Mouse (Mus musculus): ENCODE data around the gene Tmem40. TPM values are rescaled to one million over a fixed set of nuclear protein-coding genes. Genes with fewer than 3 reads are reported as not detected.

The Tmem40 gene
- polyA plus RNA-seq, 1 experiment from 2014 or later = 2.1 TPM

DNA sequence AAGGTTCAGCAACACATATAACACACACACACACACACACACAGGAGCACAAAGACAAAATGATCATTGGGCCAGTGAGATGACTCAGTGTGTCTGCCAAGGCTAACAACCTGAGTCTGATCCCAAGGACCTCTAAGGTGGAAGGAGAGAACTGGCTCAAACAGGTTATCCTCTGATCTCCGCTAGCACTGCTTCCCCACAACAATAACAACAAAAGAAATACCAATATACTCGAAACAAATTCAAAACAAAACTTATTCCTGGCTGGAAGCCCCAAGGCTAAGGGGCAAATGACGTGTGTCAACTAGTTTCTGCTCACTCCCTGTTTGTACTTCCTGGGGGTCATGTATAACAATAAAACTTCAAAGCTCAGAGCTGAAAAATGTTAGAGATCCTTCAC lies 74.5 kb downstream of the Tmem40 start:
- Histone ChIP-seq H3K9ac (ENCODE audit: low read length) (no peak overlapping the region), H3K4me3 (ENCODE audit: low read depth, low read length) (no peak overlapping the region), H3K36me3 (ENCODE audit: control insufficient read depth, insufficient read depth, low read length) (no peaks in the 10 kb centered on the region), H3K4me2 (no peak overlapping the region), H3K9me3 (ENCODE audit: control insufficient read depth, low read length) (no peaks in the 10 kb centered on the region), H3K27me3 (ENCODE audit: control insufficient read depth, insufficient read depth, low read length) (no peaks in the 10 kb centered on the region), H3K27ac (ENCODE audit: low read depth, low read length) (no peak overlapping the region), H3K4me1 (ENCODE audit: control insufficient read depth, insufficient read depth, low read length) (no peaks in the 10 kb centered on the region)
- DNase-seq (ENCODE audit: low spot score, missing footprints) (no peak), ATAC-seq (ENCODE audit: low FRiP score) (no peak)
- 78% methylated on average over 3 of the region's 3 CpGs for WGBS

DNA sequence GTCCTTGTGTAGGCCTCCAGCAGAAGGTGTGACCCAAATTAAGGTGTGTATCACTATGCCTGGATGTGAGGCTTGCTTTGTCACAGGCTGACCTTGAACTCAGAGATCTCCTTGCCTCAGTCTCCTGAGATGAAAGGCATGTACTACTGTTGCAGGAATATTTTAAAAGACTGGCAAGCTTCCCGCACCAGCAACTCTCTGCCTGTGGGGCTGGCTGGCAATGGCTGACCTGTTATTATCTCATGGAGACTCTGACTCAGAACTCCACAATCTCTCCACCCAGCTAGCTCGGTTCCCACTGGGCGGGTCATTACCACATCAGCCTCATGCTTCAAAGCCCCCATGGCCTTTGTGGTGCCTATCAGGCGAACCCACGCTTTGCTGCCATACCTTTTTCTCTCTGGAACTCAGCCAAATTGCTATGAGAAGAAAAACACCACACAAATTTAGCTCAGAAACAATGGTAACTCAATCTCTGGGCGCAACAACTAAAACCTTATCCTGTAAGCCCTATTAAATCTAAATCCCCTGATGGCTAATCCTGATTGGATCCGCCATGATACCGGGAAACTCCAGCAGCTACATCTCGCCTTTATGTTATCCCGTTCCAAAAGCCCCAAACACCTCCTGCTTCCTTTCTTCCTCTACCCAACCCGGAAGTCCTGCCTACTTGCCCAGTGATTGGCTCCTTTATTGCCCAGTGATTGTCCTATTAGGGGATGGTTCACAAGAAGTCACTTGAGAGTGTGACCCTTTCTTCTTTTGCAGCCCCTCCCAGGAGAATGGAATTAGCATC lies 77.2 kb downstream of the Tmem40 start:
- peak overlapping the region; percentile 17; the same call in 1 of the 2 replicates for H3K4me2 ChIP-seq
- 57% methylated on average over 11 of the region's 11 CpGs for WGBS
- no peaks in the 10 kb centered on the region for H3K9me3 ChIP-seq (ENCODE audit: control insufficient read depth, low read length)
- no peaks in the 10 kb centered on the region for H3K4me1 ChIP-seq (ENCODE audit: control insufficient read depth, insufficient read depth, low read length)
- H3K27ac ChIP-seq (ENCODE audit: low read depth, low read length) = no peak overlapping the region
- H3K4me3 ChIP-seq (ENCODE audit: low read depth, low read length) = no peak overlapping the region
- H3K36me3 ChIP-seq (ENCODE audit: control insufficient read depth, insufficient read depth, low read length) = no peaks in the 10 kb centered on the region
- H3K9ac ChIP-seq (ENCODE audit: low read length) = no peak overlapping the region
- no peak for ATAC-seq (ENCODE audit: low FRiP score)
- no peaks in the 10 kb centered on the region for H3K27me3 ChIP-seq (ENCODE audit: control insufficient read depth, insufficient read depth, low read length)
- no peak for DNase-seq (ENCODE audit: low spot score, missing footprints)

DNA sequence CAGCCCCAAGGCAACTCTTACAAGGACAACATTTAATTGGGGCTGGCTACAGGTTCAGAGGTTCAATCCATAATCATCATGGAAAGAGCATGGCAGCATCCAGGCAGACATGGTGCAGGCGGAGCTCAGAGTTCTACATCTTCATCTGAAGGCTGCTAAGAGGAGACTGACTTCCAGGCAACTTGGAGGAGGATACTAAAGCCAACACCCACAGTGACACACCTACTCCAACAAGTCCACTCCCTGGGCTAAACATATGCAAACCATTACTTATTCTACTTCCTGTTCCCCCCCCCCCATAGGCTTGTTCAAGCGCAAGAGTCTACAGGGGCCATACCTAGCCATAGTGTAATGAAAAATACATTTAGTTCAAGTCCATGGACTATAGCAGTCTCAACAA lies 77.9 kb downstream of the Tmem40 start:
- no peak for ATAC-seq (ENCODE audit: low FRiP score)
- H3K9ac ChIP-seq (ENCODE audit: low read length) = no peak overlapping the region
- H3K36me3 ChIP-seq (ENCODE audit: control insufficient read depth, insufficient read depth, low read length) = no peaks in the 10 kb centered on the region
- DNase-seq (ENCODE audit: low spot score, missing footprints) = no peak
- H3K4me2 ChIP-seq = no peak overlapping the region
- H3K27me3 ChIP-seq (ENCODE audit: control insufficient read depth, insufficient read depth, low read length) = no peaks in the 10 kb centered on the region
- H3K9me3 ChIP-seq (ENCODE audit: control insufficient read depth, low read length) = no peaks in the 10 kb centered on the region
- no peak overlapping the region for H3K4me3 ChIP-seq (ENCODE audit: low read depth, low read length)
- no peak overlapping the region for H3K27ac ChIP-seq (ENCODE audit: low read depth, low read length)
- WGBS = 96% methylated on average over 2 of the region's 2 CpGs
- H3K4me1 ChIP-seq (ENCODE audit: control insufficient read depth, insufficient read depth, low read length) = no peaks in the 10 kb centered on the region

DNA sequence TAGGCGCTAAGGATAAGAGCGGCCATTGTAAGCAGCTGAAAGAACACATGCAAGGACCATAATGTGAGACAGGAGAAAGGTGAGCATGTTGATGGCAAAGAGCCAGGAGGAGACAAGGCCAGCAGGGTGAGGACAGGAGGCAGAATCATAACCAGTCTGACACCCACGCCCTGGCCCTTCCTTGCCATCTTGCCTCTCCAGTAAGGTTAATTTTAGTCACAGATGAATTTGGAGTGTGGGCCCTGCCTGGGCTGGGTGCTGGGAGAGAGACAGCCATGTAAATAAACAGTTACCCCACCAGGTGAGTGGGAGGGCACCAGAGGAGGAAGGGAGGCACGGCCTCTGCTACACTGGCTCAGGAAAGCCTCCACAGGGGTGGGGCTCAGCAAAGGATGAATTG lies 81.1 kb downstream of the Tmem40 start:
- H3K27ac ChIP-seq (ENCODE audit: low read depth, low read length) = no peak overlapping the region
- no peak overlapping the region for H3K4me3 ChIP-seq (ENCODE audit: low read depth, low read length)
- no peaks in the 10 kb centered on the region for H3K4me1 ChIP-seq (ENCODE audit: control insufficient read depth, insufficient read depth, low read length)
- H3K36me3 ChIP-seq (ENCODE audit: control insufficient read depth, insufficient read depth, low read length) = no peaks in the 10 kb centered on the region
- ATAC-seq (ENCODE audit: low FRiP score) = no peak
- no peaks in the 10 kb centered on the region for H3K27me3 ChIP-seq (ENCODE audit: control insufficient read depth, insufficient read depth, low read length)
- H3K9ac ChIP-seq (ENCODE audit: low read length) = no peak overlapping the region
- no peak for DNase-seq (ENCODE audit: low spot score, missing footprints)
- WGBS = 89% methylated on average over 4 of the region's 4 CpGs
- no peaks in the 10 kb centered on the region for H3K9me3 ChIP-seq (ENCODE audit: control insufficient read depth, low read length)
- no peak overlapping the region for H3K4me2 ChIP-seq

Small RNA genes lying within 50 kb of the gene (microRNA-seq; reads per million reads assigned to microRNA genes)
- gene Mir7660 = 0.57 reads per million

Other genes starting within 250 kb of the Tmem40 start
- 29.0 and 32.7 TPM in 2 replicates for gene Tsen2, start 217.7 kb downstream of the Tmem40 start, polyA plus RNA-seq (2014; fragmentation: Nextera tagmentation; extraction: Ambion mirVana)
- 0.15 and 0.19 TPM in 2 replicates for gene Mkrn2os, start 169.8 kb downstream of the Tmem40 start, polyA plus RNA-seq (2014; fragmentation: Nextera tagmentation; extraction: Ambion mirVana)
- 24.0 and 24.1 TPM in 2 replicates for gene Mkrn2, start 160.5 kb downstream of the Tmem40 start, polyA plus RNA-seq (2014; fragmentation: Nextera tagmentation; extraction: Ambion mirVana)
- 141 and 146 TPM in 2 replicates for gene Raf1, start 85.8 kb downstream of the Tmem40 start, polyA plus RNA-seq (2014; fragmentation: Nextera tagmentation; extraction: Ambion mirVana)
- 24.6 and 27.5 TPM in 2 replicates for gene Cand2, start 12.1 kb upstream of the Tmem40 start, polyA plus RNA-seq (2014; fragmentation: Nextera tagmentation; extraction: Ambion mirVana)
- 1,817 and 1,848 TPM in 2 replicates for gene Rpl32, start 46.3 kb upstream of the Tmem40 start, polyA plus RNA-seq (2014; fragmentation: Nextera tagmentation; extraction: Ambion mirVana)
- 1.7 and 2.0 TPM in 2 replicates for gene Efcab12, start 76.0 kb upstream of the Tmem40 start, polyA plus RNA-seq (2014; fragmentation: Nextera tagmentation; extraction: Ambion mirVana)
- 19.6 and 24.7 TPM in 2 replicates for gene Mbd4, start 91.0 kb upstream of the Tmem40 start, polyA plus RNA-seq (2014; fragmentation: Nextera tagmentation; extraction: Ambion mirVana)
- gene Ift122, start 91.1 kb upstream of the Tmem40 start, polyA plus RNA-seq (2014; fragmentation: Nextera tagmentation; extraction: Ambion mirVana) = 25.6 and 25.9 TPM in 2 replicates
- 0.08 TPM in 1 of 2 replicates, not detected in the other for gene Rho, start 169.3 kb upstream of the Tmem40 start, polyA plus RNA-seq (2014; fragmentation: Nextera tagmentation; extraction: Ambion mirVana)
- gene H1foo, start 182.5 kb upstream of the Tmem40 start, polyA plus RNA-seq (2014; fragmentation: Nextera tagmentation; extraction: Ambion mirVana) = not detected in 2 replicates
- 13.2 and 17.5 TPM in 2 replicates for gene Plxnd1, start 232.6 kb upstream of the Tmem40 start, polyA plus RNA-seq (2014; fragmentation: Nextera tagmentation; extraction: Ambion mirVana)

All from midbrain, embryonic 11.5 days (tissue).